Mouse (Mus musculus) layer of hippocampus, postnatal 36 days (tissue): ENCODE measurements around the gene Abcg4. TPM values are rescaled to one million over a fixed set of nuclear protein-coding genes. Genes with fewer than 3 reads are reported as not detected.

ENCODE experiments used
- DNase-seq, 2 experiments: peaks; one replicate each; pipeline ENCODE4 v3.0.0; 2022
- microRNA-seq, 2 experiments: library from miRNA; unstranded; fragments of <30 nt; microRNA quantifications; one replicate each; pipeline ENCODE4 v1.2.0; 2021
- total RNA-seq, 2 experiments: library from RNA; stranded (reverse); gene quantifications; 2 replicates each; pipeline ENCODE4 v1.2.3; 2021

The Abcg4 gene
- total RNA-seq, 2 experiments from 2014 or later, result 63.6 to 73.1 TPM

- DNase-seq, result no peak
These were observed 49.8 kb downstream of the Abcg4 start for GRCm38 (mm10) chr9:44238501-44239190.

DNA sequence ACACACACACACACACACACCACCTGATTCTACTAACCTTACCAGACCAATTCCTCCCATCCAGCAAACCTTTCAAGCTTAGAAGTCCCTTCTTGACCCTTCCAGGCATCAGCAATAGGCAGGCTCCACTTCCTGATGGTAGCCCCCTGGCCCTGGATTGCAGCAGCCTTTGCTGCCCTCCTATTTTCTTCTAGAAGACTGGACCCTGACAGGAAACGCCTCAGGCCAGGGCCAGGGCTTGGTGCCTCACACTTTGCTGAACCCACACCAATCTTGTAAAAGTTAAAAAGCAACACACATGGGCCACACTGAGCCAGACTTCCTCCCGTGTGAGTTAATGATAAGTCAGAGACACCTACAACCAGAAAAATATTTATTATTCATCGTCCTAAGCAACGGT, 51.3 kb downstream of the Abcg4 start:
- no peak for DNase-seq

DNA sequence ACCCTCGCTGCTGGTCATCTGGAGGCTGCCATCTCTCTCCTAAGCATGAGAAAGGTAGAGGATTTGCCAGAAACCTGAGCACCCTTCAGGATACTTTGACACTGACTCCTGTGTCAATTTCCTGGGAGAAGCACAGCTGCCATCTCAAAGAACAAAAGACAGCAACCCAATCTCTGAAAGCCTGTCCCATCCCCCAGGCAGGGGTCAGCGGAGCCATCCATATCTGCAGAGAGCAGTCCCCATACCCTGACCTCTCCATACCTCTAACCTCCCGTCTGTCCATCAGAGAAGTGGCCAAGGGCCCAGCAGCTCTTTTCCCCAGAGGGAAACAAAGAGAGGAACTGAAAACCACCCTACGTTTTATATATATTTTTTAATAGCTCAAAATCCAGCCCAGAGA, 51.8 kb downstream of the Abcg4 start:
- no peak for DNase-seq

DNA sequence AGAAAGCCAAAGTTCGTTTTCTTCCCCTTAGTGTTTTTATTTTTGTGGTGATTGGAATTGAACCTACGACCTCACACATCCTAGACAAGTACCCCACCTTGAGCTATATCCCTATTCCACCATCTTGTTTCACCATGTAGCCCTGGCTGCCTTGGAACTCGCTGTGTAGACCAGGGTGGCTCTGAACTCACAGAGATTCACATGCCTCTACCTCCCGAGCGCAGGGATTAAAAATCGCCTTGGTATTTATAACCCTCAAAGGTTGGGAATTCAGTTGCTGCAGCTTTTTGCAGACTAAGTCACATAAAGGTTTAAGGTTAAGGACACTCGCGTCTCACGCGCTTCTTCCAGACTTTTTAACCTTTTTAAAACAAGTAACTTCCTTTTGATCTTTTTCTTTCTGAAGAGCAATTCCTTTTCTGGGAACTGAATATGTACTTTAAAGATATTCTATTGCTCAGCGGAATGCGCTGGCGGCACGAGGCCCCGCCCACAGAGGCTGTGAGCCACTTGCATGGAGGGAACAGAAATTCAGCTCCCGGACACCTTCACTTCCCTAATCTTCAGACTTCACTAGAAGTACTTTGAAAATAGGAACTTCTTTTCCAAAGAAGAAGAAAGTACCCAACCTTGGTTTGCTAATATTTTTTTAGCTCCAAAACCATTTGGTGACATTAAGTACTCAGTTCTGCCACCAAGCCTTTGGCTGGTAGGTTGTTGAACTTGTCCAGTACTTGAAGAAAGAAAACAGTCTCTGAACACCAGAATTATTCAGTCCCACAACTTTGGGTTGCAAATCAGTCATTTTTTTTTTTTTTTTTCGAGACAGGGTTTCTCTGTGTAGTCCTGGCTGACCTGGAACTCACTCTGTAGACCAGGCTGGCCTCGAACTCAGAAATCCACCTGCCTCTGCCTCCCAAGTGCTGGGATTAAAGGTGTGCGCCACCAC, 53.7 kb downstream of the Abcg4 start:
- DNase-seq, result no peak

- peak; percentile 98 to 99 for DNase-seq
These were observed 54.5 kb downstream of the Abcg4 start, which contains the start of gene Cbl for GRCm38 (mm10) chr9:44233802-44234478. Gene Cbl, minus strand, starts transcription at chr9:44234049.

DNA sequence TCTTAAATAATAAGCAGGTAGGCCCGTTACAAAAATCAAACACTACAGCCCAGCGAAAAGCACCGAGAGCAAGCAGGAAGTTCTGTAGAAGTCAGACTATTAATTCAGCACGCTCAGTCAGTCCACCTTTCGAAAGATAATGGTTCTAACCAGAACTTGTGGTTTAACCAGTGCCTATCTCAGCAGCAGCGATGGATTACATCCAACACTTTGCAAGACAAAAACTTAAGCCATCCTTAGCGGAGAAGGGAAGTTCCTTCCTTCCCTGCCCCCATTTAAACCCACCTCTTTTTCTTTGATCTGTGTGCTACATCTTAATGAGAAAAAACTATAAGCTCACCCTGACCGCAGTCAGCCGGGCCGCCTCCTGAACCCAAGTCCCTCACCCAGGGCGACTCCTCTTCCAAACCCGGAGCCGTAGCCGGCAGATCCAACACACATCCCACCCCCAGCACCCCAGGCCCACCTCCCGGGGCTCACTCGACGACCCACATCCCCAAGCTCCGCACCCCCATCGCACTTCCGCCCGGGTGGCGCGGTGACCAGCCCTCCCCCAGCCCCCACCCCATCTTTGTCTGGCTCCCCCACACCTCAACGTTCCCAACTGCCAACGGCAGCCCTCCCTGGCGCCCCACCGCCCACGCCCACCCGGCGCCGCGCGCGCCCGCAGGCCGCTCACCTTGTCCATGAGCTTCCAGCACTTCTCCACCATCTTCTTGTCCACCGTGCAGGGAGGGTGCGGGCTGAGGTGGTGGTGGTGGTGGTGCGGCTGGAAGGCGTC, 55.2 kb downstream of the Abcg4 start:
- no peak for DNase-seq

- DNase-seq, result no peak
These were observed 56.8 kb downstream of the Abcg4 start for GRCm38 (mm10) chr9:44231609-44232008.

DNA sequence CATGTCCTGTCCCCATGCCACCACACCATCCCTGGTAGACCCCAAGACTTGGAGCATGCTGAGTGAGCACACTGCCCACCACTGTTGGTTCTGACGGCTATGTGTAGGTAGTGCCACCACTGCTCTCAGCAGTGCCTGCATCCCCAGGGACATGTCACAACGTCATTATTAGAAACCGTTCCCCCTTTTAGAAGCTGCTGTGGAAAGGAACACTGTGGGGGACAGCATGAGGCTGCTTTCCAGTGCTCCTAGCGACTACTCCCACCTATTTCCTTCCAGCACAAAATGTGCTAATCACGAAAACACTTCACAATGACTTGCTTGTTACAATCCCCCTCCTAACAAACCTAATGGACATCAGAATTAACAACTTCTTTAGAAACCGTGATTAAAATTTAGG, 62.4 kb downstream of the Abcg4 start:
- peak; percentile 21 to 25 for DNase-seq

Small RNAs within 50 kb of the gene (microRNA-seq; reads per million reads assigned to microRNA genes)
- gene Gm44335, result 0 reads per million in 2 experiments

Other genes starting within 250 kb of the Abcg4 start
- 100 to 1,000 TPM; 786 to 920 TPM for gene Thy1, start 245.2 kb downstream of the Abcg4 start, total RNA-seq
- 10 to 100 TPM; 66.2 to 74.9 TPM for gene Usp2, start 221.6 kb downstream of the Abcg4 start, total RNA-seq
- 1 to 10 TPM in 1 of 2 experiments, under 1 TPM in 1; 0.17 to 2.5 TPM for gene Mfrp, start 186.9 kb downstream of the Abcg4 start, total RNA-seq
- gene C1qtnf5, start 181.4 kb downstream of the Abcg4 start, total RNA-seq, result 10 to 100 TPM; 17.0 to 17.6 TPM
- gene Gm49380, start 175.1 kb downstream of the Abcg4 start, total RNA-seq, result under 1 TPM; 0.35 to 0.61 TPM
- 10 to 100 TPM; 28.4 to 28.6 TPM for gene Rnf26, start 175.1 kb downstream of the Abcg4 start, total RNA-seq
- 10 to 100 TPM; 15.6 to 18.8 TPM for gene Mcam, start 154.1 kb downstream of the Abcg4 start, total RNA-seq
- 10 to 100 TPM; 65.2 to 70.5 TPM for gene Cbl, start 54.6 kb downstream of the Abcg4 start, total RNA-seq
- 1 to 10 TPM; 1.3 to 2.4 TPM for gene Ccdc153, start 47.9 kb downstream of the Abcg4 start, total RNA-seq
- gene Pdzd3, start 37.1 kb downstream of the Abcg4 start, total RNA-seq, result 1 to 10 TPM; 1.4 to 1.8 TPM
- gene Nlrx1, start 20.0 kb downstream of the Abcg4 start, total RNA-seq, result 10 to 100 TPM; 13.5 TPM
- gene Hinfp, start 17.1 kb upstream of the Abcg4 start, total RNA-seq, result 10 to 100 TPM; 27.4 to 30.1 TPM
- 100 to 1,000 TPM; 184 to 198 TPM for gene C2cd2l, start 31.7 kb upstream of the Abcg4 start, total RNA-seq
- gene Dpagt1, start 37.4 kb upstream of the Abcg4 start, total RNA-seq, result 10 to 100 TPM; 14.5 to 15.9 TPM
- gene H2afx, start 46.1 kb upstream of the Abcg4 start, total RNA-seq, result 10 to 100 TPM; 43.4 to 49.9 TPM
- 10 to 100 TPM; 22.3 to 24.2 TPM for gene Hmbs, start 55.6 kb upstream of the Abcg4 start, total RNA-seq
- gene Vps11, start 73.1 kb upstream of the Abcg4 start, total RNA-seq, result 10 to 100 TPM; 50.9 to 52.1 TPM
- gene Hyou1, start 90.9 kb upstream of the Abcg4 start, total RNA-seq, result 100 to 1,000 TPM; 136 to 157 TPM
- 10 to 100 TPM; 27.9 to 30.2 TPM for gene Slc37a4, start 108.2 kb upstream of the Abcg4 start, total RNA-seq
- gene Rps25, start 118.5 kb upstream of the Abcg4 start, total RNA-seq, result 100 to 1,000 TPM; 660 to 671 TPM
- gene Trappc4, start 119.0 kb upstream of the Abcg4 start, total RNA-seq, result 10 to 100 TPM; 64.3 to 79.1 TPM
- gene Ccdc84, start 130.0 kb upstream of the Abcg4 start, total RNA-seq, result 10 to 100 TPM; 23.0 to 28.7 TPM
- not detected for gene Foxr1, start 152.5 kb upstream of the Abcg4 start, total RNA-seq
- not detected for gene Upk2, start 166.4 kb upstream of the Abcg4 start, total RNA-seq
- gene Bcl9l, start 194.2 kb upstream of the Abcg4 start, total RNA-seq, result 10 to 100 TPM; 70.9 to 75.7 TPM